Mouse (Mus musculus) MEL (cell line): Measurements from ENCODE around the gene Fhad1. TPM values are rescaled to one million over a fixed set of nuclear protein-coding genes. Genes with fewer than 3 reads are reported as not detected.

Source experiments
- DNase-seq: peaks from one replicate; pipeline ENCODE4 v3.0.0; 2011; ENCODE audit warnings: low read depth, low spot score
- H3K27ac ChIP-seq: 2 replicates; pipeline ENCODE4 v1.5.1; 2012; ENCODE audit warnings: low read depth, mild to moderate bottlenecking, control low read depth, low read length, moderate library complexity; ENCODE audit not compliant: control insufficient read depth
- H3K27me3 ChIP-seq, 2 experiments: fragments of 150-350 bp in 1 of 2; sonication (generic) in 1 of 2; 2 replicates each; pipeline ENCODE4 v1.6.1; 2012; ENCODE audit warnings: low read length in 2 of 2, mild to moderate bottlenecking in 2 of 2, improper control_type of control experiment in 1 of 2, moderate library complexity in 1 of 2; ENCODE audit not compliant: insufficient read depth in 2 of 2, control insufficient read depth in 1 of 2
- H3K36me3 ChIP-seq, 2 experiments: 2 replicates each; pipeline ENCODE4 v1.6.1; 2012 to 2014; ENCODE audit warnings: low read length in 2 of 2, improper control_type of control experiment in 1 of 2, inconsistent platforms in 1 of 2, mild to moderate bottlenecking in 1 of 2; ENCODE audit not compliant: insufficient read depth in 2 of 2, control insufficient read depth in 1 of 2
- H3K4me1 ChIP-seq, 2 experiments: fragments of 150-350 bp in 1 of 2; sonication (generic) in 1 of 2; 2 replicates each; pipeline ENCODE4 v1.6.1; 2012; ENCODE audit warnings: low read length in 2 of 2, improper control_type of control experiment in 1 of 2, mild to moderate bottlenecking in 1 of 2; ENCODE audit not compliant: insufficient read depth in 2 of 2, control insufficient read depth in 1 of 2
- H3K4me3 ChIP-seq, 2 experiments: fragments of 150-350 bp in 1 of 2; sonication (generic) in 1 of 2; 2 replicates each; pipeline ENCODE4 v1.5.1; 2012; ENCODE audit warnings: low read depth in 2 of 2, low read length in 2 of 2, mild to moderate bottlenecking in 2 of 2, moderate library complexity in 2 of 2, control low read depth in 1 of 2, improper control_type of control experiment in 1 of 2; ENCODE audit not compliant: control insufficient read depth in 1 of 2, insufficient read depth in 1 of 2
- H3K79me2 ChIP-seq: 2 replicates; pipeline ENCODE4 v1.6.1; 2012; ENCODE audit warnings: mild to moderate bottlenecking, low read length, moderate library complexity; ENCODE audit not compliant: control insufficient read depth, poor library complexity, insufficient read depth
- H3K9ac ChIP-seq: 2 replicates; pipeline ENCODE4 v1.6.1; 2012; ENCODE audit warnings: low read depth, mild to moderate bottlenecking, control low read depth, low read length, moderate library complexity; ENCODE audit not compliant: control insufficient read depth, poor library complexity, severe bottlenecking
- H3K9me3 ChIP-seq: fragments of 150-350 bp; sonication (generic); replicated peaks from 2 replicates; pipeline ENCODE4 v1.6.1; 2012; ENCODE audit warnings: mild to moderate bottlenecking, low read length, improper control_type of control experiment, moderate library complexity; ENCODE audit not compliant: insufficient read depth
- CHD1 ChIP-seq: IDR thresholded peaks from 2 replicates; pipeline ENCODE4 v1.6.1; 2012; ENCODE audit warnings: low read depth, mild to moderate bottlenecking, inconsistent platforms, low read length, improper control_type of control experiment
- CHD2 ChIP-seq: IDR thresholded peaks from 2 replicates; pipeline ENCODE4 v1.6.1; 2011; ENCODE audit warnings: low read length, improper control_type of control experiment
- CTCF ChIP-seq, 3 experiments: IDR thresholded peaks in 2 of 3; conservative IDR thresholded peaks in 1 of 3; 2 replicates each; pipeline ENCODE4 v1.5.1; 2011 to 2012; ENCODE audit warnings: low read length in 3 of 3, low read depth in 2 of 3, mild to moderate bottlenecking in 2 of 3, improper control_type of control experiment in 1 of 3, inconsistent platforms in 1 of 3, mixed read lengths in 1 of 3, moderate library complexity in 1 of 3; ENCODE audit not compliant: control insufficient read depth in 1 of 3, insufficient read depth in 1 of 3, poor library complexity in 1 of 3, severe bottlenecking in 1 of 3
- E2F4 ChIP-seq: IDR thresholded peaks from 2 replicates; pipeline ENCODE4 v1.6.1; 2011; ENCODE audit warnings: low read depth, low read length, improper control_type of control experiment, borderline replicate concordance
- GATA1 ChIP-seq: IDR thresholded peaks from 2 replicates; pipeline ENCODE4 v1.6.1; 2011; ENCODE audit warnings: low read depth, low read length, improper control_type of control experiment
- HCFC1 ChIP-seq: IDR thresholded peaks from 2 replicates; pipeline ENCODE4 v1.6.1; 2012; ENCODE audit warnings: low read depth, mild to moderate bottlenecking, inconsistent platforms, low read length, improper control_type of control experiment, moderate library complexity
- KAT2A ChIP-seq: conservative IDR thresholded peaks from 2 replicates; pipeline ENCODE4 v1.6.1; 2012; ENCODE audit warnings: low read depth, low read length, improper control_type of control experiment, inconsistent platforms
- MAX ChIP-seq: IDR thresholded peaks from 2 replicates; pipeline ENCODE4 v1.6.1; 2011; ENCODE audit warnings: low read length, improper control_type of control experiment
- MAZ ChIP-seq: IDR thresholded peaks from 2 replicates; pipeline ENCODE4 v1.6.1; 2012; ENCODE audit warnings: low read depth, mild to moderate bottlenecking, inconsistent platforms, low read length, improper control_type of control experiment
- MEF2A ChIP-seq: IDR thresholded peaks from 2 replicates; pipeline ENCODE4 v1.6.1; 2014; ENCODE audit warnings: low read depth, mild to moderate bottlenecking, inconsistent platforms, low read length, improper control_type of control experiment; ENCODE audit not compliant: poor library complexity, insufficient replicate concordance, severe bottlenecking; ENCODE audit errors: extremely low read depth
- MYB ChIP-seq: IDR thresholded peaks from 2 replicates; pipeline ENCODE4 v1.6.1; 2011; ENCODE audit warnings: mild to moderate bottlenecking, low read depth, low read length, improper control_type of control experiment
- NRF1 ChIP-seq: IDR thresholded peaks from 2 replicates; pipeline ENCODE4 v1.6.1; 2014; ENCODE audit warnings: low read depth, mild to moderate bottlenecking, inconsistent platforms, low read length, improper control_type of control experiment, moderate library complexity; ENCODE audit not compliant: poor library complexity, insufficient read depth, severe bottlenecking
- POLR2A ChIP-seq, 2 experiments: IDR thresholded peaks; 2 replicates each; pipeline ENCODE4 v1.6.1; 2011 to 2012; ENCODE audit warnings: low read length in 2 of 2, mild to moderate bottlenecking in 2 of 2, control low read depth in 1 of 2, improper control_type of control experiment in 1 of 2, low read depth in 1 of 2, moderate library complexity in 1 of 2; ENCODE audit not compliant: control insufficient read depth in 1 of 2, insufficient read depth in 1 of 2, poor library complexity in 1 of 2
- POLR2AphosphoS2 ChIP-seq: IDR thresholded peaks from 2 replicates; pipeline ENCODE4 v1.6.1; 2011; ENCODE audit warnings: low read length, improper control_type of control experiment
- POLR2AphosphoS5 ChIP-seq: IDR thresholded peaks from 2 replicates; pipeline ENCODE4 v1.6.1; 2012; ENCODE audit warnings: low read depth, borderline replicate concordance, mild to moderate bottlenecking, inconsistent platforms, low read length, moderate library complexity, mixed read lengths
- SMC3 ChIP-seq: IDR thresholded peaks from 2 replicates; pipeline ENCODE4 v1.6.1; 2011; ENCODE audit warnings: low read depth, low read length, improper control_type of control experiment
- TCF12 ChIP-seq: IDR thresholded peaks from 2 replicates; pipeline ENCODE4 v1.6.1; 2014; ENCODE audit warnings: low read depth, mild to moderate bottlenecking, inconsistent platforms, low read length, improper control_type of control experiment, moderate library complexity
- USF2 ChIP-seq, 2 experiments: IDR thresholded peaks; 2 replicates each; pipeline ENCODE4 v1.6.1; 2011 to 2012; ENCODE audit warnings: improper control_type of control experiment in 2 of 2, low read length in 2 of 2, borderline replicate concordance in 1 of 2, inconsistent platforms in 1 of 2, low read depth in 1 of 2, mild to moderate bottlenecking in 1 of 2; ENCODE audit not compliant: insufficient read depth in 1 of 2
- ZC3H11A ChIP-seq: IDR thresholded peaks from 2 replicates; pipeline ENCODE4 v1.6.1; 2012; ENCODE audit warnings: low read depth, mild to moderate bottlenecking, inconsistent platforms, low read length, improper control_type of control experiment
- polyA plus RNA-seq, 2 experiments: library from polyadenylated mRNA; stranded (reverse) in 1 of 2; unstranded in 1 of 2; fragments of >175 nt in 1 of 2; fragments of >200 nt in 1 of 2; gene quantifications; 2 replicates each; pipeline versions ENCODE4 v1.2.1 to v1.2.4; 2012; ENCODE audit warnings: low replicate concordance in 2 of 2, low read depth in 1 of 2; ENCODE audit not compliant: insufficient read length in 2 of 2, insufficient read depth in 1 of 2, missing spikeins in 1 of 2
- total RNA-seq: library from RNA; depleted of rRNA; stranded (reverse); fragments of 300-350 nt; gene quantifications from 2 replicates; pipeline ENCODE4 v1.2.3, GENCODE M21; 2012

The Fhad1 gene
- total and polyA plus RNA-seq, 3 experiments, result not detected

DNA sequence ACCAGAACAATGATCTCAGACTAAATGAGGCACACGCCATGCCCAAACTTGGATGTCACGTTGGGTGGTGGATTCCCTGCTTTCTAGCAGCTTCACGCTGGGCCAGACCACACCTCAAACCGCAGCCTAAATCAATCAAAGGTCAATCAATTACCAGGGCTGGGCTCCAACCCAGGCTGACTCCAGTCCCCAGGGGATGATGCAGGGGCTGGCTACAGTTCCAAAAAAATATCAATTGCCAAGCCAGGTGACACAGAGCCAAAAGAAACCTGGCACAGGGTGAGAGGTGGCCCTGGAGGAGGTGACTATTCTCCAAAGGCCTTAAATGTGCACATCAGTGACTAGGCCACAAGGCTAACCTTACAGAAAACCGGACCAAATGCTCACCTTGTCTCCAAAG lies 149.3 kb downstream of the Fhad1 start:
- Histone ChIP-seq H3K4me3 (no peak overlapping the region), H3K9ac (no peak overlapping the region), H3K27ac (no peak overlapping the region), H3K9me3 (no peaks in the 10 kb centered on the region), H3K79me2 (no peaks in the 10 kb centered on the region), H3K4me1 (peaks cover 0 to 3% of the 10 kb centered on the region in 2 experiments; a peak in 1 of 4 replicates)
- TF ChIP-seq HCFC1 (no peak), KAT2A (no peak), CHD2 (no peak), CTCF (IDR thresholded peaks at IDR 0.05 in 2 of 3, conservative IDR thresholded peaks at IDR 0.05 in 1 of 3; ENCODE audit: control insufficient read depth in 1 of 3, insufficient read depth in 1 of 3, low read depth in 2 of 3, low read length in 3 of 3, poor library complexity in 1 of 3, severe bottlenecking in 1 of 3) (no peak), GATA1 (no peak), CHD1 (no peak), MEF2A (no peak), POLR2AphosphoS2 (no peak), MAX (no peak)
- TF ChIP-seq, all 39 proteins: peak for 0
- H3K27me3 ChIP-seq, result no peaks in the 10 kb centered on the region
- DNase-seq, result no peak
- no peaks in the 10 kb centered on the region; a peak in 1 of 4 replicates for H3K36me3 ChIP-seq

DNA sequence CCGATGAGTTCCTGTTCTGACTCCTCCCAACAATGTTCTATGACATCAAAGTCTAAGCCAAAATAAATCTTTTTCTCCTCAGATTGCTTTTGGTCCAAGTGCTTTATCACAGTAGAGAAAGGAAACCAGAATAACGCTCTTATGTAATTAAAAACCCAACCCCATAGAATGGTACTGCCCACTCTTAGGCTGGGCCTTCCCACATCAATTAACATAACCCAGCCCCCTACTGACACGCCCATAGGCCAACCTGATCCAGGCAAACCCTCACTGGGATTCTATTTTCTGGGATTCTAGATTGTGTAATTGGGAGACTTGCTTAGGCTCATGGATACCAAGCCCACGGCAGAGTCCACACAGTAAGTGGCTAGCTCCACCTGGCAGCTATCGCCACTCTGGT lies 149.9 kb downstream of the Fhad1 start:
- Histone ChIP-seq H3K9me3 (no peaks in the 10 kb centered on the region), H3K79me2 (no peaks in the 10 kb centered on the region), H3K36me3 (no peaks in the 10 kb centered on the region; a peak in 1 of 4 replicates), H3K4me3 (no peak overlapping the region), H3K4me1 (peaks cover 0 to 2% of the 10 kb centered on the region in 2 experiments; a peak in 1 of 4 replicates), H3K9ac (no peak overlapping the region), H3K27ac (no peak overlapping the region)
- DNase-seq, result no peak
- TF ChIP-seq SMC3 (no peak), TCF12 (no peak), USF2 (IDR thresholded peaks at IDR 0.05; ENCODE audit: borderline replicate concordance in 1 of 2, insufficient read depth in 1 of 2, low read depth in 1 of 2, low read length in 2 of 2) (no peak), HCFC1 (no peak), NRF1 (no peak)
- TF ChIP-seq, all 39 proteins: peak for 0
- H3K27me3 ChIP-seq, result no peaks in the 10 kb centered on the region

DNA sequence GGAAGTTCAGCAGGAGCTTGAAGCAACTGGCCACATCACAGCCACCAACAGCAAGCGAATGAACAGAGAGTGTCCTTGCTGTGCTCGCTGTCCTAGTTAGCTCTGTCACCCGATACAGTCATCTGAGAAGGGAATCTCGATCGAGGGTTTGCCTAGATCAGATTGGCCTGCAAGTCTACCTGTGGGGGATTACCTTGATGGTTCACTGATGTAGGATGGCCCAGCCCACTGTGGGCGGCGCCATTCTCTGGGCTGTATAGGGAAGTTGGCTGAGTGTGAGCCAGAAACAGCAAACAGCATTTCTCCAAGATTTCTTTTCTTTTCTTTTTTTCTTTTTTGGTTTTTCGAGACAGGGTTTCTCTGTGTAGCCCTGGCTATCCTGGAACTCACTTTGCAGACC lies 150.4 kb downstream of the Fhad1 start:
- DNase-seq, result no peak

More for the DNA sequence above, 150.4 kb downstream of the Fhad1 start:
- Histone ChIP-seq H3K27me3 (no peaks in the 10 kb centered on the region), H3K4me1 (no peaks in the 10 kb centered on the region), H3K9ac (no peak overlapping the region), H3K79me2 (no peaks in the 10 kb centered on the region), H3K4me3 (no peak overlapping the region), H3K36me3 (no peaks in the 10 kb centered on the region; a peak in 1 of 4 replicates), H3K27ac (no peak overlapping the region), H3K9me3 (no peaks in the 10 kb centered on the region)
- TF ChIP-seq SMC3 (no peak), POLR2A (IDR thresholded peaks at IDR 0.05; ENCODE audit: control insufficient read depth in 1 of 2, insufficient read depth in 1 of 2, low read depth in 1 of 2, low read length in 2 of 2, poor library complexity in 1 of 2) (no peak), POLR2AphosphoS5 (no peak), ZC3H11A (no peak), MYB (no peak), E2F4 (no peak), MAZ (no peak)
